Comparison of ENCODE assay signal across 13 mouse cellular contexts in genomic region chr12:110857196-110857595, GRCm38 (mm10). TPM values are rescaled to one million over a fixed set of nuclear protein-coding genes. Genes with fewer than 3 reads are reported as not detected.
DNase-seq lines count a peak whose midpoint lies in the region; ATAC-seq lines count a peak whose summit lies in the region.
"Had no signal": no experiment of that assay in that cellular context is flagged by ENCODE, and none has a peak within 500 bp of the region (broad histone marks: within the 10 kb centered on the region; RNA-seq: fewer than 3 reads in every experiment).

No protein-coding gene starts in this region.

- H3K4me3 ChIP-seq in hindbrain, embryonic 13.5 days, result no peak overlapping the region
- no peak overlapping the region for H3K4me3 ChIP-seq in midbrain, embryonic 16.5 days (ENCODE audit: low read depth, low read length)
- H3K4me3 ChIP-seq: forebrain, embryonic 15.5 days; limb, embryonic 13.5 days had no signal

- peaks cover 47% of the 10 kb centered on the region for H3K36me3 ChIP-seq in hindbrain, embryonic 13.5 days
- H3K36me3 ChIP-seq in midbrain, embryonic 16.5 days (ENCODE audit: control insufficient read depth, insufficient read depth, low read length), result peaks cover 5% of the 10 kb centered on the region; the same call in 1 of the 2 replicates

- DNase-seq in adrenal gland, postnatal 10 days, result peak; percentile 65
- no peak for DNase-seq in adrenal gland, adult 18-20 months (ENCODE audit: low spot score in 2 of 2)
- DNase-seq in CD4-positive helper T cell, adult 2 months (ENCODE audit: low read depth, low spot score), result peak; percentile 51
- peak; percentile 62 to 71 for DNase-seq in adrenal gland, postnatal 36 days
- DNase-seq in lung, postnatal 4 days, result peak; percentile 43 to 65
- no peak for DNase-seq in gastrocnemius, postnatal 14 days
- DNase-seq: embryo, embryonic 11 days; heart, postnatal 10 days had no signal

- no peak for ATAC-seq in hindbrain, embryonic 13.5 days (ENCODE audit: low FRiP score)
- ATAC-seq in midbrain, embryonic 16.5 days, result no peak
- ATAC-seq: forebrain, embryonic 15.5 days; intestine, embryonic 16.5 days had no signal

- intact Hi-C loops in gastrocnemius, postnatal 14 days (cut with DNase I; ENCODE audit: low total_unique reads), result no loop called here

- no peak overlapping the region for H3K4me2 ChIP-seq in hindbrain, embryonic 13.5 days
- H3K4me2 ChIP-seq in midbrain, embryonic 16.5 days (ENCODE audit: low read length), result no peak overlapping the region
- H3K4me2 ChIP-seq: forebrain, embryonic 15.5 days; limb, embryonic 13.5 days had no signal

- H3K4me1 ChIP-seq in hindbrain, embryonic 13.5 days (replicated peaks), result peaks cover 3% of the 10 kb centered on the region; the same call in 1 of the 2 replicates
- H3K4me1 ChIP-seq in midbrain, embryonic 16.5 days (ENCODE audit: control insufficient read depth, insufficient read depth, low read length), result peaks cover 2% of the 10 kb centered on the region; the same call in 1 of the 2 replicates
- H3K4me1 ChIP-seq: forebrain, embryonic 15.5 days; limb, embryonic 13.5 days had no signal

- H3K9ac ChIP-seq in hindbrain, embryonic 13.5 days, result no peak overlapping the region
- no peak overlapping the region for H3K9ac ChIP-seq in midbrain, embryonic 16.5 days (ENCODE audit: low read depth, low read length)
- H3K9ac ChIP-seq: forebrain, embryonic 15.5 days; limb, embryonic 13.5 days had no signal

- H3K9me3 ChIP-seq in hindbrain, embryonic 13.5 days, result no peaks in the 10 kb centered on the region
- H3K9me3 ChIP-seq in midbrain, embryonic 16.5 days (replicated peaks; ENCODE audit: control insufficient read depth, low read length, poor library complexity, severe bottlenecking), result no peaks in the 10 kb centered on the region
- H3K9me3 ChIP-seq: forebrain, embryonic 15.5 days; limb, embryonic 13.5 days had no signal

- no peak overlapping the region for H3K27ac ChIP-seq in hindbrain, embryonic 13.5 days
- no peak overlapping the region for H3K27ac ChIP-seq in midbrain, embryonic 16.5 days (ENCODE audit: low read length)
- H3K27ac ChIP-seq: forebrain, embryonic 15.5 days; limb, embryonic 13.5 days had no signal

- H3K27me3 ChIP-seq in hindbrain, embryonic 13.5 days, result no peaks in the 10 kb centered on the region
- no peaks in the 10 kb centered on the region for H3K27me3 ChIP-seq in midbrain, embryonic 16.5 days (ENCODE audit: control insufficient read depth, insufficient read depth, low read depth, low read length)
- H3K27me3 ChIP-seq: forebrain, embryonic 15.5 days; limb, embryonic 13.5 days had no signal

- 88% methylated on average over 7 of the region's 7 CpGs for WGBS in hindbrain, embryonic 13.5 days
- WGBS in midbrain, embryonic 16.5 days, result 91% methylated on average over 7 of the region's 7 CpGs

RNA-seq across cellular contexts. Expression of gene Zfp839, which starts 7.1 kb away (rescaled TPM):
- total RNA-seq in adrenal gland, postnatal 10 days (2021), result 10 to 100 TPM; 11.4 to 15.4 TPM
- total RNA-seq in adrenal gland, adult 18-20 months (2021), result 10 to 100 TPM; 12.6 to 13.4 TPM
- 10 to 100 TPM; 10.9 to 12.2 TPM for total RNA-seq in adrenal gland, postnatal 36 days (2021)
- 1 to 10 TPM; 3.9 to 5.4 TPM for total RNA-seq in gastrocnemius, postnatal 14 days (2021)
- polyA plus RNA-seq in hindbrain, embryonic 13.5 days (2015; fragmentation: Nextera tagmentation; extraction: Ambion mirVana), result 4.0 and 4.6 TPM in 2 replicates
- polyA plus RNA-seq in midbrain, embryonic 16.5 days (2015; fragmentation: Nextera tagmentation; extraction: Ambion mirVana), result 3.6 and 4.7 TPM in 2 replicates

RNA-seq across cellular contexts. Expression of gene Mok, which starts 16.5 kb away (rescaled TPM):
- total RNA-seq in adrenal gland, postnatal 10 days (2021), result 1 to 10 TPM; 1.4 to 1.6 TPM
- total RNA-seq in adrenal gland, adult 18-20 months (2021), result 1 to 10 TPM in 1 of 2 experiments, under 1 TPM in 1; 0.86 to 1.2 TPM
- 1 to 10 TPM; 1.2 to 1.6 TPM for total RNA-seq in adrenal gland, postnatal 36 days (2021)
- total RNA-seq in gastrocnemius, postnatal 14 days (2021), result under 1 TPM; 0.25 to 0.31 TPM
- polyA plus RNA-seq in hindbrain, embryonic 13.5 days (2015; fragmentation: Nextera tagmentation; extraction: Ambion mirVana), result 12.5 and 13.4 TPM in 2 replicates
- 16.1 and 17.9 TPM in 2 replicates for polyA plus RNA-seq in midbrain, embryonic 16.5 days (2015; fragmentation: Nextera tagmentation; extraction: Ambion mirVana)

RNA-seq across cellular contexts. Expression of gene Cinp, which starts 31.7 kb away (rescaled TPM):
- 10 to 100 TPM; 40.5 to 46.3 TPM for total RNA-seq in adrenal gland, postnatal 10 days (2021)
- 10 to 100 TPM; 36.2 to 40.4 TPM for total RNA-seq in adrenal gland, adult 18-20 months (2021)
- 10 to 100 TPM; 41.2 to 42.2 TPM for total RNA-seq in adrenal gland, postnatal 36 days (2021)
- total RNA-seq in gastrocnemius, postnatal 14 days (2021), result 10 to 100 TPM; 30.5 to 32.9 TPM
- 67.3 and 67.4 TPM in 2 replicates for polyA plus RNA-seq in hindbrain, embryonic 13.5 days (2015; fragmentation: Nextera tagmentation; extraction: Ambion mirVana)
- 84.2 and 90.0 TPM in 2 replicates for polyA plus RNA-seq in midbrain, embryonic 16.5 days (2015; fragmentation: Nextera tagmentation; extraction: Ambion mirVana)

RNA-seq across cellular contexts. Expression of gene Tecpr2, which starts 31.9 kb away (rescaled TPM):
- total RNA-seq in adrenal gland, postnatal 10 days (2021), result 10 to 100 TPM in 1 of 2 experiments, 1 to 10 TPM in 1; 8.9 to 10.3 TPM
- total RNA-seq in adrenal gland, adult 18-20 months (2021), result 10 to 100 TPM in 1 of 2 experiments, 1 to 10 TPM in 1; 8.1 to 11.2 TPM
- 10 to 100 TPM in 1 of 2 experiments, 1 to 10 TPM in 1; 9.6 to 10.3 TPM for total RNA-seq in adrenal gland, postnatal 36 days (2021)
- 1 to 10 TPM; 2.7 to 2.8 TPM for total RNA-seq in gastrocnemius, postnatal 14 days (2021)
- polyA plus RNA-seq in hindbrain, embryonic 13.5 days (2015; fragmentation: Nextera tagmentation; extraction: Ambion mirVana), result 6.4 and 7.3 TPM in 2 replicates
- polyA plus RNA-seq in midbrain, embryonic 16.5 days (2015; fragmentation: Nextera tagmentation; extraction: Ambion mirVana), result 7.9 and 8.4 TPM in 2 replicates

Comparison
In these comparisons a context has a peak if more than half of its experiments do, and no peak if none do; other contexts are left out.
1. DNase-seq: peak in adrenal gland, postnatal 10 days (single experiment), CD4-positive helper T cell, adult 2 months (single experiment), adrenal gland, postnatal 36 days (2 of 2) and lung, postnatal 4 days (2 of 2); none in adrenal gland, adult 18-20 months (0 of 2) and gastrocnemius, postnatal 14 days (single experiment).